Mouse (Mus musculus) embryonic fibroblast, embryonic 13.5 days (primary cell): ENCODE data around the gene Cd80.

Source experiments
- CTCF ChIP-seq: IDR thresholded peaks from 2 replicates; pipeline ENCODE4 v1.5.1; 2011; ENCODE audit warnings: mild to moderate bottlenecking, control low read depth, low read length, moderate library complexity, borderline replicate concordance; ENCODE audit not compliant: insufficient read depth
- POLR2A ChIP-seq: IDR thresholded peaks from 2 replicates; pipeline ENCODE4 v1.6.1; 2011; ENCODE audit warnings: low read depth, mild to moderate bottlenecking, control low read depth, low read length, moderate library complexity

GRCm38 (mm10) chr16:38439190-38439589 lies 16.2 kb upstream of the Cd80 start:
- TF ChIP-seq CTCF: no peak
- no peak for TF ChIP-seq POLR2A
